Mouse (Mus musculus) liver, embryonic 15.5 days (tissue): ENCODE measurements around the gene Spint3. TPM values are rescaled to one million over a fixed set of nuclear protein-coding genes. Genes with fewer than 3 reads are reported as not detected.

Experiments used
- ATAC-seq: fragments of 200-750 bp; cut with Nextera tagmentation; 2 replicates; pipeline ENCODE4 v1.8.0; 2017; ENCODE audit warnings: moderate number of reproducible peaks, mild to moderate bottlenecking, moderate library complexity; ENCODE audit not compliant: insufficient read depth
- H3K27ac ChIP-seq: fragments of 300-500 bp; sonication (generic); replicated peaks from 2 replicates; pipeline ENCODE4 v1.5.1; 2015; ENCODE audit warnings: mild to moderate bottlenecking, inconsistent platforms
- H3K27me3 ChIP-seq: fragments of 300-500 bp; sonication (generic); 2 replicates; pipeline ENCODE4 v1.6.1; 2015; ENCODE audit warnings: mild to moderate bottlenecking, inconsistent platforms
- H3K36me3 ChIP-seq: fragments of 300-500 bp; sonication (generic); replicated peaks from 2 replicates; pipeline ENCODE4 v1.6.1; 2015; ENCODE audit warnings: moderate library complexity, mild to moderate bottlenecking, inconsistent platforms
- H3K4me1 ChIP-seq: fragments of 300-500 bp; sonication (generic); replicated peaks from 2 replicates; pipeline ENCODE4 v1.6.1; 2015; ENCODE audit warnings: inconsistent platforms
- H3K4me2 ChIP-seq: fragments of 300-500 bp; sonication (generic); 2 replicates; pipeline ENCODE4 v1.6.1; 2015; ENCODE audit warnings: moderate library complexity, mild to moderate bottlenecking, inconsistent platforms
- H3K4me3 ChIP-seq: fragments of 300-500 bp; sonication (generic); replicated peaks from 2 replicates; pipeline ENCODE4 v1.5.1; 2015; ENCODE audit warnings: mild to moderate bottlenecking, inconsistent platforms
- H3K9ac ChIP-seq: fragments of 300-500 bp; sonication (generic); 2 replicates; pipeline ENCODE4 v1.6.1; 2015; ENCODE audit warnings: moderate library complexity, mild to moderate bottlenecking, inconsistent platforms
- H3K9me3 ChIP-seq: fragments of 300-500 bp; sonication (generic); replicated peaks from 2 replicates; pipeline ENCODE4 v1.6.1; 2016; ENCODE audit warnings: inconsistent platforms
- WGBS: fragments of 180-500 bp; shearing (Covaris S2); methylation state at CpG from one replicate; pipeline ENCODE4 v1.1.7; 2015; ENCODE audit warnings: mixed read lengths; ENCODE audit not compliant: insufficient replicate concordance; 5-methylcytosine and 5-hydroxymethylcytosine counted together
- polyA plus RNA-seq: library from polyadenylated mRNA; unstranded; fragments of >200 nt; fragmentation: Nextera tagmentation; extraction: Ambion mirVana; gene quantifications from 2 replicates; pipeline ENCODE4 v1.2.1, GENCODE M21; 2015

The Spint3 gene
- polyA plus RNA-seq, 1 experiment from 2014 or later = not detected

GRCm38 (mm10) chr2:164549963-164550894 is 23.0 kb downstream of the Spint3 start:
- H3K9me3 ChIP-seq = no peaks in the 10 kb centered on the region
- 25% methylated on average over 10 of the region's 10 CpGs for WGBS

GRCm38 (mm10) chr2:164549338-164549737 is 23.9 kb downstream of the Spint3 start:
- Histone ChIP-seq H3K9me3 (no peaks in the 10 kb centered on the region), H3K36me3 (no peaks in the 10 kb centered on the region), H3K4me2 (no peak overlapping the region), H3K27me3 (peaks cover 12% of the 10 kb centered on the region), H3K4me3 (no peak overlapping the region), H3K4me1 (no peaks in the 10 kb centered on the region), H3K9ac (no peak overlapping the region), H3K27ac (no peak overlapping the region)
- ATAC-seq = no peak
- WGBS = 31% methylated on average over 4 of the region's 4 CpGs

More at GRCm38 (mm10) chr2:164549963-164550894, 23.0 kb downstream of the Spint3 start:
- no peaks in the 10 kb centered on the region for H3K4me1 ChIP-seq
- H3K4me2 ChIP-seq = no peak overlapping the region
- no peak overlapping the region for H3K27ac ChIP-seq
- ATAC-seq = no peak
- H3K4me3 ChIP-seq = no peak overlapping the region
- H3K36me3 ChIP-seq = no peaks in the 10 kb centered on the region
- H3K27me3 ChIP-seq = peaks cover 12% of the 10 kb centered on the region
- H3K9ac ChIP-seq = no peak overlapping the region

- Histone ChIP-seq H3K4me3 (no peak overlapping the region), H3K9me3 (no peaks in the 10 kb centered on the region), H3K4me1 (no peaks in the 10 kb centered on the region), H3K36me3 (no peaks in the 10 kb centered on the region), H3K27ac (no peak overlapping the region), H3K27me3 (0 out of 2 replicates have a peak, but pooled peaks cover 12% of the 10 kb centered on the region), H3K4me2 (no peak overlapping the region), H3K9ac (no peak overlapping the region)
- ATAC-seq = no peak
- WGBS = 16% methylated on average over 5 of the region's 5 CpGs
These were observed 28.7 kb downstream of the Spint3 start for GRCm38 (mm10) chr2:164544454-164545097.

- 0 out of 2 replicates have a peak, but pooled peaks cover 12% of the 10 kb centered on the region for H3K27me3 ChIP-seq
- 51% methylated on average over 2 of the region's 2 CpGs for WGBS
- H3K36me3 ChIP-seq = no peaks in the 10 kb centered on the region
- H3K9ac ChIP-seq = no peak overlapping the region
- no peak for ATAC-seq
- H3K27ac ChIP-seq = no peak overlapping the region
- no peak overlapping the region for H3K4me3 ChIP-seq
- H3K9me3 ChIP-seq = no peaks in the 10 kb centered on the region
- H3K4me2 ChIP-seq = no peak overlapping the region
- H3K4me1 ChIP-seq = no peaks in the 10 kb centered on the region
These were observed 29.5 kb downstream of the Spint3 start for GRCm38 (mm10) chr2:164543745-164544144.

- H3K27me3 ChIP-seq = peaks cover 12% of the 10 kb centered on the region; the same call in 1 of the 2 replicates
- H3K9ac ChIP-seq = no peak overlapping the region
- H3K4me3 ChIP-seq = no peak overlapping the region
- no peaks in the 10 kb centered on the region for H3K4me1 ChIP-seq
- no peaks in the 10 kb centered on the region for H3K9me3 ChIP-seq
- no peak overlapping the region for H3K4me2 ChIP-seq
- H3K36me3 ChIP-seq = no peaks in the 10 kb centered on the region
- ATAC-seq = no peak
- H3K27ac ChIP-seq = no peak overlapping the region
- 65% methylated on average over 7 of the region's 7 CpGs for WGBS
These were observed 30.7 kb downstream of the Spint3 start for GRCm38 (mm10) chr2:164542598-164542997.

GRCm38 (mm10) chr2:164542132-164542531 is 31.1 kb downstream of the Spint3 start:
- Histone ChIP-seq H3K9ac (no peak overlapping the region), H3K4me1 (no peaks in the 10 kb centered on the region), H3K27ac (no peak overlapping the region), H3K4me3 (no peak overlapping the region), H3K9me3 (no peaks in the 10 kb centered on the region), H3K4me2 (no peak overlapping the region), H3K27me3 (peaks cover 8% of the 10 kb centered on the region; the same call in 1 of the 2 replicates), H3K36me3 (no peaks in the 10 kb centered on the region)
- WGBS = 56% methylated on average over 5 of the region's 5 CpGs
- ATAC-seq = no peak

- no peak overlapping the region for H3K4me3 ChIP-seq
- no peaks in the 10 kb centered on the region for H3K4me1 ChIP-seq
- no peak overlapping the region for H3K9ac ChIP-seq
- ATAC-seq = no peak
- WGBS = 20% methylated on average over 8 of the region's 8 CpGs
- H3K4me2 ChIP-seq = no peak overlapping the region
- no peaks in the 10 kb centered on the region for H3K9me3 ChIP-seq
- H3K27me3 ChIP-seq = peaks cover 8% of the 10 kb centered on the region; the same call in 1 of the 2 replicates
- no peak overlapping the region for H3K27ac ChIP-seq
- H3K36me3 ChIP-seq = no peaks in the 10 kb centered on the region
These were observed 32.4 kb downstream of the Spint3 start for GRCm38 (mm10) chr2:164540652-164541427.

- H3K4me2 ChIP-seq = no peak overlapping the region
These were observed 36.3 kb downstream of the Spint3 start for GRCm38 (mm10) chr2:164537003-164537402.

GRCm38 (mm10) chr2:164534315-164534714 is 38.9 kb downstream of the Spint3 start:
- whole genome bisulfite sequencing = 48% methylated on average over 10 of the region's 10 CpGs
- Histone ChIP-seq H3K9ac (no peak overlapping the region), H3K4me3 (no peak overlapping the region), H3K4me2 (no peak overlapping the region), H3K4me1 (peaks cover 4% of the 10 kb centered on the region; the same call in 1 of the 2 replicates), H3K27me3 (peaks cover 4% of the 10 kb centered on the region; the same call in 1 of the 2 replicates), H3K36me3 (no peaks in the 10 kb centered on the region), H3K27ac (no peak overlapping the region), H3K9me3 (no peaks in the 10 kb centered on the region)
- ATAC-seq = no peak

More at GRCm38 (mm10) chr2:164537003-164537402, 36.3 kb downstream of the Spint3 start:
- WGBS = 50% methylated on average over 4 of the region's 4 CpGs
- ATAC-seq = no peak
- Histone ChIP-seq H3K36me3 (no peaks in the 10 kb centered on the region), H3K27me3 (peaks cover under 1% of the 10 kb centered on the region; the same call in 1 of the 2 replicates), H3K27ac (no peak overlapping the region), H3K9me3 (no peaks in the 10 kb centered on the region), H3K4me3 (no peak overlapping the region), H3K9ac (no peak overlapping the region), H3K4me1 (peaks cover 1% of the 10 kb centered on the region; the same call in 1 of the 2 replicates)

GRCm38 (mm10) chr2:164531169-164531568 is 42.1 kb downstream of the Spint3 start:
- Histone ChIP-seq H3K4me3 (no peak overlapping the region), H3K36me3 (no peaks in the 10 kb centered on the region), H3K9ac (no peak overlapping the region), H3K9me3 (no peaks in the 10 kb centered on the region), H3K27me3 (0 out of 2 replicates have a peak, but pooled peaks cover 4% of the 10 kb centered on the region), H3K4me2 (no peak overlapping the region), H3K4me1 (peaks cover 4% of the 10 kb centered on the region; the same call in 1 of the 2 replicates), H3K27ac (no peak overlapping the region)
- 3% methylated on average over 3 of the region's 3 CpGs for WGBS
- ATAC-seq = no peak
